Mouse (Mus musculus): Measurements from ENCODE around the gene Catsperb. TPM values are rescaled to one million over a fixed set of nuclear protein-coding genes. Genes with fewer than 3 reads are reported as not detected.

The Catsperb gene
- polyA plus RNA-seq (2015; fragmentation: Illumina TruSeq; extraction: RNeasy Lipid Tissue Mini Kit (QIAGEN cat#74804); ENCODE audit: low read depth, low replicate concordance): not detected

DNA sequence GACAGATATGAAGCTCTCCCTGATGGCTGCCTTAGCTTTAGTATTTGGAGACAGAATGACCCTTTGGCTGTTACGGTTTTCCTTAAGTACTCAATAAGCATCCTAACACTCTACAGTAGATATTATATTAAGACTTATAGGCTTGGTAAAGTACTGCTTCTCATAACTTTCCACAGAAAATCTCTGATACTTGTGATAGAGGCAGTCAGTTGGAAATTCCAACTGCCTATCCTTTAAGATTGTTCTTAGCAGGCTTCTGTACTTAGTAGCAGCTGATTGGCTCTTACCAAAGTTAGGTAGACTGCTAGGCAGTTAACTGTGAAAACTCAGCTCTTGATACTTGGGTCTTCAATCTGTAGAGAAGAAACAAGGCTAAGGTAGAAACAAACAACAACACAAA, at the start of gene Catsperb:
Catsperb (plus strand) TSS at position 301 of the 400 bp plus-strand sequence.

Data from brain, adult 10 weeks (tissue).